Mouse (Mus musculus) midbrain, embryonic 13.5 days (tissue): Measurements from ENCODE around the gene Nfic. TPM values are rescaled to one million over a fixed set of nuclear protein-coding genes. Genes with fewer than 3 reads are reported as not detected.

Experiments used
- ATAC-seq: fragments of 200-750 bp; cut with Nextera tagmentation; 2 replicates; pipeline ENCODE4 v1.8.0; 2017; ENCODE audit warnings: mild to moderate bottlenecking, moderate TSS enrichment, moderate library complexity
- H3K27ac ChIP-seq: fragments of 300-500 bp; sonication (generic); 2 replicates; pipeline ENCODE4 v1.5.1; 2015; ENCODE audit warnings: inconsistent platforms, mild to moderate bottlenecking, moderate library complexity
- H3K27me3 ChIP-seq: fragments of 300-500 bp; sonication (generic); 2 replicates; pipeline ENCODE4 v1.6.1; 2015; ENCODE audit warnings: mild to moderate bottlenecking, inconsistent platforms
- H3K36me3 ChIP-seq: fragments of 300-500 bp; sonication (generic); 2 replicates; pipeline ENCODE4 v1.6.1; 2015; ENCODE audit warnings: mild to moderate bottlenecking, inconsistent platforms
- H3K4me1 ChIP-seq: fragments of 300-500 bp; sonication (generic); replicated peaks from 2 replicates; pipeline ENCODE4 v1.6.1; 2015; ENCODE audit warnings: inconsistent platforms
- H3K4me2 ChIP-seq: fragments of 300-500 bp; sonication (generic); replicated peaks from 2 replicates; pipeline ENCODE4 v1.6.1; 2015; ENCODE audit warnings: moderate library complexity, mild to moderate bottlenecking, inconsistent platforms
- H3K4me3 ChIP-seq: fragments of 300-500 bp; sonication (generic); replicated peaks from 2 replicates; pipeline ENCODE4 v1.5.1; 2015; ENCODE audit warnings: mild to moderate bottlenecking, inconsistent platforms
- H3K9ac ChIP-seq: fragments of 300-500 bp; sonication (generic); replicated peaks from 2 replicates; pipeline ENCODE4 v1.6.1; 2015; ENCODE audit warnings: mild to moderate bottlenecking, inconsistent platforms
- H3K9me3 ChIP-seq: fragments of 300-500 bp; sonication (generic); 2 replicates; pipeline ENCODE4 v1.6.1; 2016; ENCODE audit warnings: mild to moderate bottlenecking, inconsistent platforms
- WGBS: fragments of 180-500 bp; shearing (Covaris S2); methylation state at CpG from one replicate; pipeline ENCODE4 v1.1.7; 2015; 5-methylcytosine and 5-hydroxymethylcytosine counted together
- polyA plus RNA-seq: library from polyadenylated mRNA; unstranded; fragments of >200 nt; fragmentation: Nextera tagmentation; extraction: Ambion mirVana; gene quantifications from 2 replicates; pipeline ENCODE4 v1.2.1, GENCODE M21; 2015

Nfic gene
- polyA plus RNA-seq, 1 experiment from 2014 or later: 15.2 TPM

GRCm38 (mm10) chr10:81417227-81418215 is 37.9 kb downstream of the Nfic start:
- Histone ChIP-seq H3K4me2 (peak overlapping the region; percentile 55), H3K4me1 (peaks cover 59% of the 10 kb centered on the region), H3K36me3 (peaks cover 12% of the 10 kb centered on the region), H3K9me3 (no peaks in the 10 kb centered on the region), H3K27ac (peak overlapping the region; percentile 59), H3K4me3 (peak overlapping the region; percentile 27; the same call in 1 of the 2 replicates), H3K27me3 (peaks cover 9% of the 10 kb centered on the region; the same call in 1 of the 2 replicates), H3K9ac (peak overlapping the region; percentile 48; the same call in 1 of the 2 replicates)
- WGBS: 43% methylated on average over 12 of the region's 12 CpGs
- peak; percentile 25; the same call in 1 of the 2 replicates for ATAC-seq

DNA sequence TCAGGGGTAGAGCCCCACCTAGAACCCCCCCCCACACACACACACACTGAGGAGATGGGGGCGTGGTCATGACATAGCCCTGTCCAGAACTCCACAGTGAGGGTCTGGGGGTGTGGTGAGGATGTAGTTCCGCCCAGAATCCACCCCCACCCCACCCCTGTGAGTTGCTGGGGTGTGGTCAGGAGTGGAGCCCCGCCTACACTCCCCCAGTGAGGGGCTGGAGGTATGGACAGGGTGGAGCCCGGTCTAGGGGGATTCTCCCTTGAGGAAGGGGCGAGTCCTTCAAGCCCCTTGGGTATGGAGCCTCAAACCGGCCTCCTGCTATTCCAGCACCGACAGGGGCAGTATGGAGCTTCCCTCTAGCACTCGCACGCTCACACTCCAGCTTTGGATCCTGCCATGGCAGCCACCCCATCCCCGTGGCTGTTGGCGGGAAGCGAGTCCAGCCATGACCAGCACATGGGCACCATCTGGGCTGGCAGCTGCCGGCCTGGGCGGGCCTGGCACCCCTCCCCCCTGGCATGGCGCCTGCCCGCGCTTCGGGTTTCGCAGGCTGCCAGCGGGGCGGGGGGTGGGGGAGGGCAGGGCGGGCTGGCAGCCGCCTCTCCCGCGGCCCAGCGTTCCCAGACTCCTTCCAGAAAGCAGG is 38.7 kb downstream of the Nfic start:
- H3K27ac ChIP-seq: peak overlapping the region; percentile 59
- H3K4me3 ChIP-seq: peak overlapping the region; percentile 27; the same call in 1 of the 2 replicates
- H3K27me3 ChIP-seq: peaks cover 5% of the 10 kb centered on the region; the same call in 1 of the 2 replicates
- whole genome bisulfite sequencing: under 1% methylated on average over 20 of the region's 26 CpGs
- H3K4me2 ChIP-seq: peak overlapping the region; percentile 55
- no peaks in the 10 kb centered on the region for H3K9me3 ChIP-seq
- H3K4me1 ChIP-seq: peaks cover 67% of the 10 kb centered on the region
- peaks cover 12% of the 10 kb centered on the region for H3K36me3 ChIP-seq
- peak; percentile 75 for ATAC-seq
- peak overlapping the region; percentile 48; the same call in 1 of the 2 replicates for H3K9ac ChIP-seq

- peaks cover 5% of the 10 kb centered on the region; the same call in 1 of the 2 replicates for H3K27me3 ChIP-seq
- no peak for ATAC-seq
- H3K4me3 ChIP-seq: no peak overlapping the region
- WGBS: 65% methylated on average over 17 of the region's 17 CpGs
- no peaks in the 10 kb centered on the region for H3K9me3 ChIP-seq
- no peak overlapping the region for H3K27ac ChIP-seq
- H3K4me2 ChIP-seq: no peak overlapping the region
- no peak overlapping the region for H3K9ac ChIP-seq
- H3K36me3 ChIP-seq: peaks cover 12% of the 10 kb centered on the region
- peaks cover 76% of the 10 kb centered on the region for H3K4me1 ChIP-seq
Measured at GRCm38 (mm10) chr10:81415549-81416310, 39.7 kb downstream of the Nfic start.

DNA sequence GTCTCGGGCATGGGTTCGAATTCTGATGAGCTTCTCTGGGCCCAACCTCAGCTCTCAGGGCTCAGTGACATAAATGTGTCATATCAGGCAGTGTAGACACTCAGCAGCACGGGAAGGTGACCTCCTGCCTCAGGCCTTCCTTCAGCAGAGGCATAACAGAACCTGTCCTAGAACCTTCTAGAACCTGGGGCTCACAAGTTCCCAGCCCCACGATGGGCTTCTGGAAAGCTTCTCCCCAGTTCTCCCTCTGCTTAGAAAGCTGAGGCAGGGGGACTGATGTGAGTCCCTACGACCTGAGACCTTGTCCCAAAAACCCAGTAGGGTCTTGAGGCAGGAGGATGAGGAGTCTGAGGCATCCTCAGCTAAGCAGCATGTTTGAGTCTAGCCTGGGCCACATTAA is 40.3 kb downstream of the Nfic start:
- 76% methylated on average over 5 of the region's 5 CpGs for WGBS
- peaks cover 80% of the 10 kb centered on the region for H3K4me1 ChIP-seq
- peaks cover 8% of the 10 kb centered on the region for H3K36me3 ChIP-seq
- H3K27ac ChIP-seq: no peak overlapping the region
- peaks cover 5% of the 10 kb centered on the region; the same call in 1 of the 2 replicates for H3K27me3 ChIP-seq
- H3K9me3 ChIP-seq: no peaks in the 10 kb centered on the region
- no peak overlapping the region for H3K4me2 ChIP-seq
- ATAC-seq: no peak
- H3K9ac ChIP-seq: no peak overlapping the region
- no peak overlapping the region for H3K4me3 ChIP-seq

DNA sequence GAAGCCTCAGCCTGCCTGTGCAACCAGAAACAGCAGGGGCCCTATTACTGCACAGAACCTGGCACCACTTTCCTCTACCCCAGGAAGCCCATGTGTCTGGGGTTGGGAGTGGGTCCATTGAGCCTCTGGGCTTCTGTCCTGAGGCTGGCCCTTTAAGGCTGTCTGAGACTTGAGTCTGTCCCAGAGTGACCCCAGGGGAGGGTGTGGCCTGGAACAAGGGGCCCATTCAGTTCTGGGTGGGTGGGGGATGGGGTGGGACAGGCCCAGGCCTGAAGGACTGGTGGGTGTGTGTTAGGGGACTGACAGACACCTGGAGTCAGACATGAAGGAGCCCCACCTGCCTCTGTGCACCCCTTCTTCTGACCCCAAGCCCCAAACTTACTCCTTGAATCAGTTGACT is 40.8 kb downstream of the Nfic start:
- no peak overlapping the region for H3K4me3 ChIP-seq
- peaks cover 5% of the 10 kb centered on the region; the same call in 1 of the 2 replicates for H3K27me3 ChIP-seq
- H3K4me1 ChIP-seq: peaks cover 84% of the 10 kb centered on the region
- no peak overlapping the region for H3K27ac ChIP-seq
- H3K4me2 ChIP-seq: no peak overlapping the region
- H3K36me3 ChIP-seq: peaks cover 4% of the 10 kb centered on the region; the same call in 1 of the 2 replicates
- no peaks in the 10 kb centered on the region for H3K9me3 ChIP-seq
- no peak for ATAC-seq
- no peak overlapping the region for H3K9ac ChIP-seq

DNA sequence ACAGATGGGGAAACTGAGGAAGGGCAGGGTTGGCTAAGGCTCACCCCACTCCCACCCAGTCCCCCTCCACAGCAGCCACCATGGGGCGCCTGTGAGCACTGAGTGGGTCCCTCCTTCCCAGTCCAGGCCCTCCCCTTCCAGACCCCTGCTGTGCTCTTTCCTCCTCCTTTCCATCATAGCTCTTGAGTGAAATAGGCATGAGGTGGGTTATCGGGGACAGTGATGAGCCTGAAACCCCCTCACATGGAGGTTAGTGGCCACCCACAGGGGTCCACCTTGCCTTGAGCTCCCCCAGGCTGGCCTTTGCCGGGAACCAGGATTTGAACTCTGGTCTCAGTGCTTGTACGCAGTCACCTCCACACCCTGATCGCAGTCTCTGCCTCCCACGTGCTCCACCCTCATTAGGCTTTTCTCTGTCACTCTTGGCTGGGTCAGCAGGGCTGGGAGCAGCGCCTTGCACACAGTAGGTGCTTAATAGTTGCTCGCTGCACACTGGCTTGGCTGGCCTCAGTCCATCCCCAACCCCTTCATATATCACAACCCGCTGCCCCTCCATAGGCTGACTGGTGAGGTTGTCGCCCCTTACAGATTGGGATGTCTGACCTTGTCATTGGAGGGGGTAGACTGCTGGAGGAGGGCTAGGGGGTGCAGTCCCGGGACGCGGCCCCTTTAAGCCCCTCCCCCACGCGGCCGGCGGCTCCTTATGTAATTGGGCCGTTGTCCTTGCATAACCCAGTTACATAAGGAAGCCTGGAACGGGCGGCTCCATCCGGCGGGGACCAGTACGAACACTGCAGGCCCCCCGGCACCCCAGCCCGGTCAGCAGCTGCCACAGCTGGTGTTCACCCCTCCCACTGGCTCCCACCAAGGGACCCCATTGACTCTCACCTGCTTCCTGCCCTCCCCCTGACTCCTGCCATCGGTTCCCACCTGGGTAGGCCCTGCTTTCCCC is 41.8 kb downstream of the Nfic start:
- Histone ChIP-seq H3K4me3 (no peak overlapping the region), H3K36me3 (no peaks in the 10 kb centered on the region), H3K27ac (no peak overlapping the region), H3K4me1 (peaks cover 90% of the 10 kb centered on the region), H3K4me2 (peak overlapping the region; percentile 32), H3K27me3 (peaks cover 12% of the 10 kb centered on the region), H3K9me3 (no peaks in the 10 kb centered on the region), H3K9ac (peak overlapping the region; percentile 49; the same call in 1 of the 2 replicates)
- WGBS: 27% methylated on average over 26 of the region's 26 CpGs
- ATAC-seq: no peak

- Histone ChIP-seq H3K4me2 (no peak overlapping the region), H3K27ac (peak overlapping the region; percentile 67), H3K36me3 (peaks cover 7% of the 10 kb centered on the region; the same call in 1 of the 2 replicates), H3K4me3 (no peak overlapping the region), H3K9me3 (no peaks in the 10 kb centered on the region), H3K4me1 (peaks cover 89% of the 10 kb centered on the region), H3K27me3 (peaks cover 18% of the 10 kb centered on the region), H3K9ac (0 out of 2 replicates have a peak overlapping the region, but pooled peaks have one; percentile 7)
- ATAC-seq: no peak
- WGBS: 76% methylated on average over 16 of the region's 16 CpGs
Measured at GRCm38 (mm10) chr10:81412586-81413309, 42.7 kb downstream of the Nfic start.

DNA sequence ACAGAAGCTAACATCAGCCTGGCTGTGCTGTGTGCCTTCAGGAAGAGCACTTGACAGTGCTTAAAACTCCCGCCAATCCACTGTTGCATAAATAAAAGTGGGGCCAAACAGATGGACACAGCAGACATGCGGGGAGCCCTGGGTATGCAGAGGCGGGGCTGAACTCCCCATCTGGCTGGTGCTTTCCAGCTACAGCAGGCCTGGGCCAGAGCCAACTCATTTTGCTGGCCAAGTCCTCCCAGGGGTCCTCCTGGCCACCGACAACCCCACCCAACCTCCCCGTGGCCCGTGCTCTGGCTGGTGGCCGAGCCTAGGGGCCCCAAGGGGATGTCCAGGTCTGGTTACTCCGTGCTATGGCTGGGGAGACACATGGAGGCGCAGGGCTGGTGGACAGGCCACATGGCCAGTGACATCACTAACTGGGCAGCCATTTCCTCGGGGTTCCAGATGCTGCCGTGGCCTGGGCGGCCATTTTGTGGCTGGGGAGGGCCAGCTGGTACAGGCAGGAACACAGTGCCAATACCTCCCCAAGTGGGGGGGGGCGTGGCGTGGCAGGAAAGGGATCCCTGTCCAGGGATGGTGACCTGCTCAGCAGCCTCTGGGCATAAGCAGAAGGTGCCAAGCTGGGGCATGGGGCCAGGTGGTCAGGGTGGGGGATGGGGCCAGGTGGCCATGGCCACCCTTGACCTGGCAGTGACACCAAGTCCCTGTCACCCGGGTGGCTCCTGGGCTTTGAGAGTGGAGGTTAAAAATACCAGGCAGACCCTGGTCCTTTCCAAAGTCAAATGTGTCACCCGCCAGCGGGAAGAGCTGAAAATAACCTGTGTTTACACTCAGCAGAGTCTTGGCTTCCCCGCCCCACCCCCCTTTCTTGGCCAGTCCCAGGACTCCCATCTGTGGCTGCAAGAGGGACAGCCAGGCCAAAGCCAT is 43.7 kb downstream of the Nfic start:
- no peak overlapping the region for H3K4me2 ChIP-seq
- H3K27ac ChIP-seq: peak overlapping the region; percentile 67
- H3K4me1 ChIP-seq: peaks cover 89% of the 10 kb centered on the region
- H3K27me3 ChIP-seq: peaks cover 25% of the 10 kb centered on the region
- H3K4me3 ChIP-seq: no peak overlapping the region
- 0 out of 2 replicates have a peak overlapping the region, but pooled peaks have one; percentile 7 for H3K9ac ChIP-seq
- no peaks in the 10 kb centered on the region for H3K9me3 ChIP-seq
- WGBS: 68% methylated on average over 18 of the region's 18 CpGs
- no peak; the same call in 1 of the 2 replicates for ATAC-seq
- peaks cover 17% of the 10 kb centered on the region; the same call in 1 of the 2 replicates for H3K36me3 ChIP-seq

- H3K27me3 ChIP-seq: peaks cover 31% of the 10 kb centered on the region
- 80% methylated on average over 9 of the region's 9 CpGs for WGBS
- H3K9me3 ChIP-seq: no peaks in the 10 kb centered on the region
- no peak overlapping the region for H3K4me3 ChIP-seq
- peaks cover 91% of the 10 kb centered on the region for H3K4me1 ChIP-seq
- H3K4me2 ChIP-seq: no peak overlapping the region
- peak overlapping the region; percentile 67; the same call in 1 of the 2 replicates for H3K27ac ChIP-seq
- no peak for ATAC-seq
- no peak overlapping the region for H3K9ac ChIP-seq
- peaks cover 24% of the 10 kb centered on the region for H3K36me3 ChIP-seq
Measured at GRCm38 (mm10) chr10:81410981-81411380, 44.5 kb downstream of the Nfic start.
